Mouse (Mus musculus) embryonic stem cell, embryonic (primary cell): Measurements from ENCODE around the gene Slc38a11.

Experiments
- CTCF ChIA-PET, 4 experiments: fragments of 300-600 bp in 2 of 4; fragments of 350-600 bp in 2 of 4; sonication (Branson Sonifier 250); formaldehyde crosslinking; loops; one replicate each; lab custom pipeline; 2022; ENCODE audit warnings: inconsistent platforms in 2 of 4; lab: Charles Lee
- POLR2A ChIA-PET, 4 experiments: fragments of 300-600 bp in 2 of 4; fragments of 350-600 bp in 2 of 4; sonication (Branson Sonifier 250); formaldehyde crosslinking; loops; one replicate each; lab custom pipeline; 2022; ENCODE audit warnings: antibody characterized with exemption in 4 of 4, inconsistent platforms in 1 of 4; lab: Charles Lee

Slc38a11 gene

GRCm38 (mm10) chr2:65337378-65338140 lies 26.3 kb downstream of the Slc38a11 start:
- ChIA-PET POLR2A (no interaction called here), CTCF (interaction anchor here in 1 of 4 experiments (0.6 to 0.9 kb wide), 2 partner anchors 17 to 389 kb away, joined by 3 to 9 read pairs; no protein-coding TSS in a partner anchor)

- CTCF ChIA-PET: no interaction called here
- POLR2A ChIA-PET: no interaction called here
Measured at GRCm38 (mm10) chr2:65336608-65337007, 27.2 kb downstream of the Slc38a11 start.

- CTCF ChIA-PET: no interaction called here
- POLR2A ChIA-PET: no interaction called here
Measured at GRCm38 (mm10) chr2:65334091-65334490, 29.7 kb downstream of the Slc38a11 start.

- CTCF ChIA-PET: interaction anchor here in 2 of 4 experiments (0.6 to 1.7 kb wide), 8 partner anchors 11 to 234 kb away, joined by 3 to 5 read pairs (median 3); no protein-coding TSS in a partner anchor
Measured at GRCm38 (mm10) chr2:65331321-65331720, 32.5 kb downstream of the Slc38a11 start.

GRCm38 (mm10) chr2:65321998-65322754 lies 41.7 kb downstream of the Slc38a11 start:
- ChIA-PET CTCF (no interaction called here), POLR2A (no interaction called here)

More at GRCm38 (mm10) chr2:65331321-65331720, 32.5 kb downstream of the Slc38a11 start:
- POLR2A ChIA-PET: interaction anchor here in 1 of 4 experiments (0.8 kb wide), 1 partner anchor 253 kb away, joined by 3 read pairs; no protein-coding TSS in a partner anchor

GRCm38 (mm10) chr2:65320975-65321374 lies 42.9 kb downstream of the Slc38a11 start:
- POLR2A ChIA-PET: no interaction called here
- CTCF ChIA-PET: interaction anchor here in 1 of 4 experiments (0.9 kb wide), 1 partner anchor 10 kb away, joined by 4 read pairs; no protein-coding TSS in a partner anchor

- POLR2A ChIA-PET: no interaction called here
- CTCF ChIA-PET: no interaction called here
Measured at GRCm38 (mm10) chr2:65316721-65317120, 47.1 kb downstream of the Slc38a11 start.

- POLR2A ChIA-PET: no interaction called here
- CTCF ChIA-PET: no interaction called here
Measured at GRCm38 (mm10) chr2:65311250-65311649, 52.6 kb downstream of the Slc38a11 start.

GRCm38 (mm10) chr2:65296541-65296940 lies 67.3 kb downstream of the Slc38a11 start:
- ChIA-PET POLR2A (no interaction called here), CTCF (no interaction called here)

GRCm38 (mm10) chr2:65294092-65294491 lies 69.7 kb downstream of the Slc38a11 start:
- ChIA-PET POLR2A (no interaction called here), CTCF (no interaction called here)

GRCm38 (mm10) chr2:65293411-65293810 lies 70.4 kb downstream of the Slc38a11 start:
- CTCF ChIA-PET: interaction anchor here in 1 of 4 experiments (0.5 kb wide), 1 partner anchor 146 kb away, joined by 4 read pairs; no protein-coding TSS in a partner anchor
- POLR2A ChIA-PET: interaction anchor here in 1 of 4 experiments (1.0 kb wide), 1 partner anchor 55 kb away, joined by 3 read pairs; no protein-coding TSS in a partner anchor

GRCm38 (mm10) chr2:65289721-65290120 lies 74.1 kb downstream of the Slc38a11 start:
- ChIA-PET POLR2A (no interaction called here), CTCF (no interaction called here)

- ChIA-PET CTCF (no interaction called here), POLR2A (no interaction called here)
Measured at GRCm38 (mm10) chr2:65288696-65289095, 75.1 kb downstream of the Slc38a11 start.

GRCm38 (mm10) chr2:65285380-65285779 lies 78.5 kb downstream of the Slc38a11 start:
- CTCF ChIA-PET: interaction anchor here in 2 of 4 experiments (0.6 to 1.3 kb wide), 2 partner anchors 148 to 431 kb away, joined by 3 read pairs; no protein-coding TSS in a partner anchor
- POLR2A ChIA-PET: interaction anchor here in 1 of 4 experiments (0.8 to 1.6 kb wide), 2 partner anchors 9 to 10 kb away, joined by 3 read pairs; no protein-coding TSS in a partner anchor

GRCm38 (mm10) chr2:65282979-65283378 lies 80.9 kb downstream of the Slc38a11 start:
- POLR2A ChIA-PET: interaction anchor here in 1 of 4 experiments (0.7 kb wide), 1 partner anchor 141 kb away, joined by 3 read pairs; no protein-coding TSS in a partner anchor

GRCm38 (mm10) chr2:65279029-65279690 lies 84.7 kb downstream of the Slc38a11 start:
- ChIA-PET POLR2A (interaction anchor here in 1 of 4 experiments (0.5 kb wide), 1 partner anchor 61 kb away, joined by 3 read pairs; no protein-coding TSS in a partner anchor), CTCF (interaction anchor here in 1 of 4 experiments (0.6 kb wide), 1 partner anchor 167 kb away, joined by 3 read pairs; no protein-coding TSS in a partner anchor)

More at GRCm38 (mm10) chr2:65282979-65283378, 80.9 kb downstream of the Slc38a11 start:
- CTCF ChIA-PET: interaction anchor here in 1 of 4 experiments (0.7 kb wide), 1 partner anchor 45 kb away, joined by 3 read pairs; no protein-coding TSS in a partner anchor

GRCm38 (mm10) chr2:65275443-65276061 lies 88.3 kb downstream of the Slc38a11 start:
- CTCF ChIA-PET: interaction anchor here in 1 of 4 experiments (0.8 kb wide), 1 partner anchor 118 kb away, joined by 3 read pairs; no protein-coding TSS in a partner anchor
- POLR2A ChIA-PET: interaction anchor here in 1 of 4 experiments (0.9 kb wide), 1 partner anchor 10 kb away, joined by 3 read pairs; no protein-coding TSS in a partner anchor

- CTCF ChIA-PET: no interaction called here
- POLR2A ChIA-PET: no interaction called here
Measured at GRCm38 (mm10) chr2:65273910-65274309, 89.9 kb downstream of the Slc38a11 start.
